Comparison of ENCODE assay signal across 8 mouse cellular contexts in the genomic region with DNA sequence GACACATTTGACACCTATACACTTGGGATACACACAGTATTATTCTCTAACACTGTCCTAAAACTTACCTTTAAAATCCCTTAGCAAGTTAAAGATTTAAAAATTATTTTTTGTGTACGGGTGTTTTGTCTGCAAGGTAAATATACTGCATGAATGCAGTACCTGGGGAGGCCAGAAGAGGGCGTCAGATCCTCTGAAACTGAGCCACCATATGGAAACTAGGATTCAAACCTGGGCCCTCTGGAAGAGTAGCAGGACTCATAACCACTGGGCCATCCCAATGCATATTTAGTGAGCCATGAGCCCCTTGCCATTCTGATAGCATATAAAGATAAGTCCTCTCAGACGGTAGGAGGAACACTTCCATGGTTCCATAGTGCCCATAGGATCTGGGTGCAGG. TPM values are rescaled to one million over a fixed set of nuclear protein-coding genes. Genes with fewer than 3 reads are reported as not detected.
DNase-seq lines count a peak whose midpoint lies in the region; ATAC-seq and TF ChIP-seq lines count a peak whose summit lies in the region.

No protein-coding gene starts in this region.

- H3K9ac ChIP-seq in limb, embryonic 12.5 days (replicated peaks), result no peak overlapping the region
- no peak overlapping the region for H3K9ac ChIP-seq in stomach, embryonic 16.5 days (ENCODE audit: low read length)

- H3K27ac ChIP-seq in cerebellum, adult 2 months (ENCODE audit: insufficient read depth, low read length), result no peak overlapping the region
- peak overlapping the region; percentile 84 for H3K27ac ChIP-seq in limb, embryonic 12.5 days
- H3K27ac ChIP-seq in stomach, embryonic 16.5 days (ENCODE audit: low read length), result peak overlapping the region; percentile 10; the same call in 1 of the 2 replicates

- no peaks in the 10 kb centered on the region for H3K27me3 ChIP-seq in cerebellum, adult 2 months (ENCODE audit: control insufficient read depth, insufficient read depth, low read length)
- H3K27me3 ChIP-seq in limb, embryonic 12.5 days, result no peaks in the 10 kb centered on the region
- H3K27me3 ChIP-seq in stomach, embryonic 16.5 days (ENCODE audit: control insufficient read depth, insufficient read depth, low read length), result no peaks in the 10 kb centered on the region

- 60% methylated on average over 3 of the region's 3 CpGs for WGBS in cerebellum, adult 2 months
- 58% methylated on average over 3 of the region's 3 CpGs for WGBS in limb, embryonic 12.5 days
- 58% methylated on average over 3 of the region's 3 CpGs for WGBS in stomach, embryonic 16.5 days

- H3K36me3 ChIP-seq in limb, embryonic 12.5 days, result peaks cover 42% of the 10 kb centered on the region
- no peaks in the 10 kb centered on the region for H3K36me3 ChIP-seq in stomach, embryonic 16.5 days (ENCODE audit: control insufficient read depth, insufficient read depth, low read length)

- H3K4me1 ChIP-seq in cerebellum, adult 2 months (ENCODE audit: control insufficient read depth, insufficient read depth, low read length), result no peaks in the 10 kb centered on the region; the same call in 1 of the 2 replicates
- H3K4me1 ChIP-seq in limb, embryonic 12.5 days (replicated peaks), result peaks cover 45% of the 10 kb centered on the region
- peaks cover 6% of the 10 kb centered on the region; the same call in 1 of the 2 replicates for H3K4me1 ChIP-seq in stomach, embryonic 16.5 days (ENCODE audit: control insufficient read depth, insufficient read depth, low read length)

- no peak overlapping the region for H3K4me3 ChIP-seq in cerebellum, adult 2 months (replicated peaks; ENCODE audit: insufficient read depth, low read depth, low read length)
- no peak overlapping the region for H3K4me3 ChIP-seq in limb, embryonic 12.5 days (replicated peaks)
- H3K4me3 ChIP-seq in stomach, embryonic 16.5 days (replicated peaks; ENCODE audit: low read length), result no peak overlapping the region

- H3K4me2 ChIP-seq in limb, embryonic 12.5 days, result no peak overlapping the region
- H3K4me2 ChIP-seq in stomach, embryonic 16.5 days (ENCODE audit: low read depth, low read length), result no peak overlapping the region

- H3K9me3 ChIP-seq in limb, embryonic 12.5 days, result no peaks in the 10 kb centered on the region
- H3K9me3 ChIP-seq in stomach, embryonic 16.5 days (replicated peaks; ENCODE audit: control insufficient read depth, low read length), result no peaks in the 10 kb centered on the region

- ATAC-seq in erythroblast, adult 5-6 weeks (replicated peaks; ENCODE audit: low FRiP score, poor library complexity, severe bottlenecking), result 0 out of 2 replicates have a peak, but pooled peaks have one; percentile 20
- ATAC-seq in limb, embryonic 12.5 days (ENCODE audit: insufficient number of reproducible peaks, insufficient read depth, low FRiP score, low TSS enrichment, low read depth), result no peak
- ATAC-seq in stomach, embryonic 16.5 days (ENCODE audit: insufficient read depth, low FRiP score), result no peak

- DNase-seq in cerebellum, adult 2 months, result no peak
- no peak for DNase-seq in cerebellum, adult 11-12 months
- peak; percentile 19 for DNase-seq in ovary, postnatal 36 days (ENCODE audit: low spot score)
- no peak for DNase-seq in ovary, adult 18-20 months (ENCODE audit: low spot score)
- no peak for DNase-seq in frontal cortex, postnatal 14 days (ENCODE audit: low spot score in 2 of 2)

- TF ChIP-seq CTCF in cerebellum, adult 2 months (IDR thresholded peaks at IDR 0.05; ENCODE audit: borderline replicate concordance, insufficient read depth, low read depth, low read length), result peak; percentile 20; the same call in 1 of the 2 replicates

- no peak for TF ChIP-seq POLR2A in cerebellum, adult 2 months (IDR thresholded peaks at IDR 0.05; ENCODE audit: borderline replicate concordance, insufficient read depth, low read length)

RNA-seq across cellular contexts. Expression of gene Rftn2, which starts 33.8 kb away (rescaled TPM):
- polyA plus RNA-seq in cerebellum, adult 2 months (2012; rRNA removed), result 16.9 and 17.1 TPM in 2 replicates
- not detected in 2 replicates for total RNA-seq in erythroblast, adult 5-6 weeks (2015; ENCODE audit: low replicate concordance)
- total RNA-seq in erythroblast, adult 5-6 weeks (2017; ENCODE audit: low replicate concordance), result 0.17 TPM in 1 of 2 replicates, not detected in the other
- 35.2 and 38.2 TPM in 2 replicates for polyA plus RNA-seq in limb, embryonic 12.5 days (2016; fragmentation: Nextera tagmentation; extraction: Ambion mirVana)
- polyA plus RNA-seq in stomach, embryonic 16.5 days (2015; fragmentation: Nextera tagmentation; extraction: Ambion mirVana), result 8.4 and 10.6 TPM in 2 replicates

RNA-seq across cellular contexts. Expression of gene Mars2, which starts 44.2 kb away (rescaled TPM):
- polyA plus RNA-seq in cerebellum, adult 2 months (2012; rRNA removed), result 3.8 and 4.2 TPM in 2 replicates
- 2.1 and 2.3 TPM in 2 replicates for total RNA-seq in erythroblast, adult 5-6 weeks (2015; ENCODE audit: low replicate concordance)
- 1.7 and 2.0 TPM in 2 replicates for total RNA-seq in erythroblast, adult 5-6 weeks (2017; ENCODE audit: low replicate concordance)
- 2.8 and 3.2 TPM in 2 replicates for polyA plus RNA-seq in limb, embryonic 12.5 days (2016; fragmentation: Nextera tagmentation; extraction: Ambion mirVana)
- 3.9 TPM in 2 replicates for polyA plus RNA-seq in stomach, embryonic 16.5 days (2015; fragmentation: Nextera tagmentation; extraction: Ambion mirVana)
